Mouse (Mus musculus): ENCODE results near the gene Eva1c. TPM values are rescaled to one million over a fixed set of nuclear protein-coding genes. Genes with fewer than 3 reads are reported as not detected.

Eva1c gene
- total and polyA plus RNA-seq, 3 experiments, result 0.16 TPM; not detected in 2

DNA sequence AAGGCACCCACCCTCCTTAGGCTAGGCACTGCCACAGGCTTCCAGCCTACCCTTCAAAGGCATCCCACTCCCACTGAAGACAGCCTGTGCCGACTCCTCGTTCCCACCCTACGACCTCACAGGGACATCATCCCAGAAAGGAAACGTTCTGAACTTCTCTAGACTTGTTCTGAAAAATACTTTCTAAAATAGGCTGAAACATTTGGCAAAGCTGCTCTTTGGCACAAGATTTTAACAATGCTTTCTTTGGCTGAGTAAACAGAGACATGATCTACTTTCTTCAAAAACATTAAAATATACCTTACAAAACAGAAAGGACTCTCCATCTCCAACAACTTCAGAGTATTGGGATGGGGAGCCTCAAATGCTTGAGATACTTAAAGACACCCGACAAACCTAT, 25.3 kb upstream of the Eva1c start:
- TF ChIP-seq GATA1 (IDR thresholded peaks at IDR 0.05; ENCODE audit: borderline replicate concordance, low read length), result no peak
- no peak for TF ChIP-seq POLR2AphosphoS5 (IDR thresholded peaks at IDR 0.05; ENCODE audit: insufficient replicate concordance, low read depth, low read length)
- TF ChIP-seq CTCF (IDR thresholded peaks at IDR 0.05; ENCODE audit: low read depth, low read length), result no peak
- TF ChIP-seq GATA2 (IDR thresholded peaks at IDR 0.05; ENCODE audit: borderline replicate concordance, low read depth, low read length), result no peak
- TF ChIP-seq TAL1 (conservative IDR thresholded peaks at IDR 0.05; ENCODE audit: low read depth, low read length), result no peak
- no peak for DNase-seq (ENCODE audit: low spot score)
- Histone ChIP-seq H3K27me3 (ENCODE audit: insufficient read depth, low read length) (no peaks in the 10 kb centered on the region), H3K4me3 (ENCODE audit: low read depth, low read length) (no peak overlapping the region), H3K4me1 (ENCODE audit: insufficient read depth, low read depth, low read length) (no peaks in the 10 kb centered on the region), H3K36me3 (replicated peaks) (peaks cover 95% of the 10 kb centered on the region), H3K9me3 (replicated peaks) (no peaks in the 10 kb centered on the region)
- no peak for ATAC-seq (ENCODE audit: extremely low read depth, insufficient number of reproducible peaks, low FRiP score, poor library complexity, severe bottlenecking)

DNA sequence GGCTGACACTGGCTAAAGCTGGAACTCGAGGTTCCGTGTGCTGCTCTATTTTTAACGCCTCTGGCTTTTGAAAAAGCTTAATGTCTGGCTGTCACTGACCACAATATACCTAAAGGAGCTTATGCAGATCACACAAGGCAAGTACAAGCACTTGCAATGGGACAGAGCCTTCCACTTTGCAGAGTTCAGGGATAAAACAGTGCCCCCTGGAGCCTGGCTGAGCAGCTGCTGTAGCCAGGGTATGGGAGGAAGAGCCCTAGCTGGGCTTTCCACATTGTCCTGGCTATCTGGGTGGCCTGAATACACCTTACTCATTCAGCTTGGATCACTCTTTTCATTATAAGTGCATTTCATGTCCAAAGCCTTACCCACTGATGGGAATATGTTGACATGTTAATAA, 24.6 kb upstream of the Eva1c start:
- no peak for DNase-seq (ENCODE audit: low spot score)
- peaks cover 91% of the 10 kb centered on the region for H3K36me3 ChIP-seq (replicated peaks)
- TF ChIP-seq GATA2 (IDR thresholded peaks at IDR 0.05; ENCODE audit: borderline replicate concordance, low read depth, low read length), result no peak
- no peak for TF ChIP-seq GATA1 (IDR thresholded peaks at IDR 0.05; ENCODE audit: borderline replicate concordance, low read length)
- TF ChIP-seq TAL1 (conservative IDR thresholded peaks at IDR 0.05; ENCODE audit: low read depth, low read length), result no peak
- TF ChIP-seq CTCF (IDR thresholded peaks at IDR 0.05; ENCODE audit: low read depth, low read length), result 0 out of 2 replicates have a peak, but pooled peaks have one; percentile 7
- no peak for TF ChIP-seq POLR2AphosphoS5 (IDR thresholded peaks at IDR 0.05; ENCODE audit: insufficient replicate concordance, low read depth, low read length)
- H3K9me3 ChIP-seq (replicated peaks), result no peaks in the 10 kb centered on the region
- H3K4me1 ChIP-seq (ENCODE audit: insufficient read depth, low read depth, low read length), result no peaks in the 10 kb centered on the region
- no peak for ATAC-seq (ENCODE audit: extremely low read depth, insufficient number of reproducible peaks, low FRiP score, poor library complexity, severe bottlenecking)
- H3K27me3 ChIP-seq (ENCODE audit: insufficient read depth, low read length), result no peaks in the 10 kb centered on the region
- no peak overlapping the region for H3K4me3 ChIP-seq (ENCODE audit: low read depth, low read length)

DNA sequence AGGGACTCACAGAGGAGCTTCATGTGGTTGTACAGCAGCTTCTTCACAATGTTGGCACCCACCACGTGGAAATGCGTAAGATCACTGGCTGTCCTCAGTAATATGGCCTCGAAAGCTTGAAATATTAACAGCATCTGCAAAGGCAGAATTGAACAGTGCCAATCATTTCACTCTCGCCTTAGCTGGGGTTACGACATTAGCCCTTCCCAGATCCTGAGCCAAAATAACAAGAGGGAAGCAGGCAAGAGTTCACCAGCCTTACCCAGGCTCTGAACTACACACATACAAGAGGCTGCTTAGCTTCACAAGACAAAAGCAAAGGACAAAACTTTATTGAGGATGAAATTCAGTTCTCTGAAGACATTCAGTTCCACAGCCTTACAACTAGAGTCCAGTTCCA, 22.1 kb upstream of the Eva1c start:
- H3K27me3 ChIP-seq (ENCODE audit: insufficient read depth, low read length), result no peaks in the 10 kb centered on the region
- TF ChIP-seq GATA1 (IDR thresholded peaks at IDR 0.05; ENCODE audit: borderline replicate concordance, low read length) (no peak), CTCF (IDR thresholded peaks at IDR 0.05; ENCODE audit: low read depth, low read length) (no peak), TAL1 (conservative IDR thresholded peaks at IDR 0.05; ENCODE audit: low read depth, low read length) (no peak), GATA2 (IDR thresholded peaks at IDR 0.05; ENCODE audit: borderline replicate concordance, low read depth, low read length) (no peak)
- H3K4me3 ChIP-seq (ENCODE audit: low read depth, low read length), result no peak overlapping the region
- H3K36me3 ChIP-seq (replicated peaks), result peaks cover 87% of the 10 kb centered on the region
- peaks cover 14% of the 10 kb centered on the region for H3K4me1 ChIP-seq (ENCODE audit: insufficient read depth, low read depth, low read length)
- no peaks in the 10 kb centered on the region for H3K9me3 ChIP-seq (replicated peaks)
- DNase-seq (ENCODE audit: low spot score), result no peak
- no peak for ATAC-seq (ENCODE audit: extremely low read depth, insufficient number of reproducible peaks, low FRiP score, poor library complexity, severe bottlenecking)

DNA sequence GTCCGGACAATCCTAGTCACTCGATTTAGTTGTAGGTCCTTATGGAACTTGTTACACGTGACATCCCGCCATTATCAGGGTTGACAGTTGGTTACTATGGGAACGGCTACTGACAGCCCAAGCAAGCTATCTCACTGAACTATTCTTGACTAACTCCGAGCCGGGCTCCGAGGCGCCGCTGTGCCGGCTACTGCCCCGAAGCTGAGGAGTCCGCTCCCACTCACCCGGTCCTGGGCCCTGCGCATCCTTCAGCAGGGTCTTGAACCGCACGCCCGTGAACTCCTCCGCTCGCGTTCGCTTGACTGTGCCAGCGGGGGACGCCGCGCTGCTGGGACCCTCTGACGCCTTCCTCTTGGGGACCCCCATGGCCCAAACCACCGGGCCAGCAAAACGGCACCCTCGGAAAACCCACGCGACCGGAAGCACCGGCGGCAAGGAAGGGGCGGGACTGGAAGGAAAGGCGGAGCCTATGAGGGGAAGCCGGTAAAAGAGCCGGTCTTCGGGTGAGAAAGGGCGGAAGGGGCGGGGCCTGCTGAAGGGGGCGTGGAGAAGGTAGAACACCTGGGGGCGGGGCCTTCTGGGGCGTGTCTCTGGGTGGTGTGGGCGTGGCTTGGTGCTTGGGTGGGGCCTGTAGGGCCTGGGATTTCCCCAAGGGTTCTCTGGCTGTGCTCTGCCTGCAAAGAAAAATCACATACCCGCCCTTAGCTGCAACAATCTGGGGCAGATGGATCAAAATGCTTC, 16.4 kb upstream of the Eva1c start, which contains the start of gene Urb1:
TSS of gene Urb1 (minus strand) at position 439 of the 741 bp plus-strand sequence.
- H3K4me3 ChIP-seq (ENCODE audit: low read depth, low read length), result peak within 1 kb of the TSS; percentile 91
- H3K27me3 ChIP-seq (ENCODE audit: insufficient read depth, low read length), result peaks cover 22% of the 10 kb centered on the region
- ATAC-seq (ENCODE audit: extremely low read depth, insufficient number of reproducible peaks, low FRiP score, poor library complexity, severe bottlenecking) (peak; percentile 98), DNase-seq (ENCODE audit: low spot score) (peak; percentile 94)
- H3K36me3 ChIP-seq (replicated peaks), result peaks cover 34% of the 10 kb centered on the region
- H3K4me1 ChIP-seq (ENCODE audit: insufficient read depth, low read depth, low read length), result peaks cover 27% of the 10 kb centered on the region
- no peaks in the 10 kb centered on the region for H3K9me3 ChIP-seq (replicated peaks)
- no peak for TF ChIP-seq GATA1 (IDR thresholded peaks at IDR 0.05; ENCODE audit: borderline replicate concordance, low read length)
- TF ChIP-seq GATA2 (IDR thresholded peaks at IDR 0.05; ENCODE audit: borderline replicate concordance, low read depth, low read length), result no peak
- TF ChIP-seq TAL1 (conservative IDR thresholded peaks at IDR 0.05; ENCODE audit: low read depth, low read length), result no peak
- TF ChIP-seq POLR2AphosphoS5 (IDR thresholded peaks at IDR 0.05; ENCODE audit: insufficient replicate concordance, low read depth, low read length), result no peak
- TF ChIP-seq CTCF (IDR thresholded peaks at IDR 0.05; ENCODE audit: low read depth, low read length), result no peak

DNA sequence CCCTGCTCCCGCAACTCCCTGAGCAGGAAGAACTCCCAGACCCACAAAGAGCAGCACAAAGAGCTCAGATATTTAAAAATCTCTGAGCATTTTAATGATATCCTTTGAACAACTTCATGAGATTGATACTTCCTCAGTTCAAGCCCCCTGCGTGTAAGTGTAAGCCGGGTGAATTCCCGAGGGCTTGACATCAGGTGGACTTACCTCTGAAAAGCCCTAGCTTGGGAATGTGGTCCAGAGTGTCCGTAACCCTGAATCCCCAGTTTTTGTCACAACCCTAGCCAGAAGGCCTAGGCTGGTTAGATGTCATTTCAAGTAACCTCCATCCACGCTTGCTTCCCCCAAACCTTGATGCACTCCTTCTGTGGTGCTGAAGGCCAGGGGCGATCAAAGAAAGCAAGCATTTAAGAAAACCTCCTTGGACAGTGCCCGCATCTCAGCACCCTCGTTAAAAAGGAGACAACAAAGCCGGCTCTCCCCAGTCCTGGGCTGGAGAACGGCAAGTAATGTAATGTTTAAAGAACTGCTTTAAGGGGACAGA, 15.7 kb upstream of the Eva1c start:
- Histone ChIP-seq H3K9me3 (replicated peaks) (no peaks in the 10 kb centered on the region), H3K36me3 (replicated peaks) (peaks cover 27% of the 10 kb centered on the region), H3K4me3 (ENCODE audit: low read depth, low read length) (peak overlapping the region; percentile 91; the same call in 1 of the 2 replicates), H3K27me3 (ENCODE audit: insufficient read depth, low read length) (peaks cover 28% of the 10 kb centered on the region), H3K4me1 (ENCODE audit: insufficient read depth, low read depth, low read length) (peaks cover 27% of the 10 kb centered on the region)
- DNase-seq (ENCODE audit: low spot score), result no peak
- ATAC-seq (ENCODE audit: extremely low read depth, insufficient number of reproducible peaks, low FRiP score, poor library complexity, severe bottlenecking), result no peak
- TF ChIP-seq POLR2AphosphoS5 (IDR thresholded peaks at IDR 0.05; ENCODE audit: insufficient replicate concordance, low read depth, low read length) (no peak), GATA1 (IDR thresholded peaks at IDR 0.05; ENCODE audit: borderline replicate concordance, low read length) (no peak), GATA2 (IDR thresholded peaks at IDR 0.05; ENCODE audit: borderline replicate concordance, low read depth, low read length) (no peak), CTCF (IDR thresholded peaks at IDR 0.05; ENCODE audit: low read depth, low read length) (no peak), TAL1 (conservative IDR thresholded peaks at IDR 0.05; ENCODE audit: low read depth, low read length) (no peak)

DNA sequence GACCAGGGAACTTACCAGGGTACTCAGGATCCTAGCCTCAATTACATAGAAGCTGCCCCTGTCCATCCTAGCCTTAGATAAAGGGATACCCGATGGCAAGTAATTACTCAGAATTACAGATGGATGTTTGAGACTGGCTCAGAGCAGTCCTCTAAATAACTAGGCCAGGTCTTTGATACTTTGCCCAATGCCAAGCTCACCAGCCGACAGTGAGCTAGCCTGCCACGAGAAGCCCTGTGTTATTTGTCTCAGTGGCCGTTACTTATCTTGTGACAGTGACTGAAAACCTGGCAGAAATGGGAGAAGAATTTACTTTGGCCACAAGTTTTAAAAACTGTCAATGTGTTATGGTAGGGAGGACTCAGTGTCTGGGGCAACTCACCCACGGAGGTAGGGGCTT, 14.4 kb upstream of the Eva1c start:
- no peak for TF ChIP-seq POLR2AphosphoS5 (IDR thresholded peaks at IDR 0.05; ENCODE audit: insufficient replicate concordance, low read depth, low read length)
- no peak for TF ChIP-seq CTCF (IDR thresholded peaks at IDR 0.05; ENCODE audit: low read depth, low read length)
- TF ChIP-seq TAL1 (conservative IDR thresholded peaks at IDR 0.05; ENCODE audit: low read depth, low read length), result no peak
- no peak for TF ChIP-seq GATA2 (IDR thresholded peaks at IDR 0.05; ENCODE audit: borderline replicate concordance, low read depth, low read length)
- TF ChIP-seq GATA1 (IDR thresholded peaks at IDR 0.05; ENCODE audit: borderline replicate concordance, low read length), result no peak
- no peak for ATAC-seq (ENCODE audit: extremely low read depth, insufficient number of reproducible peaks, low FRiP score, poor library complexity, severe bottlenecking)
- Histone ChIP-seq H3K4me1 (ENCODE audit: insufficient read depth, low read depth, low read length) (peaks cover 32% of the 10 kb centered on the region), H3K27me3 (ENCODE audit: insufficient read depth, low read length) (peaks cover 28% of the 10 kb centered on the region), H3K36me3 (replicated peaks) (peaks cover 20% of the 10 kb centered on the region), H3K4me3 (ENCODE audit: low read depth, low read length) (no peak overlapping the region), H3K9me3 (replicated peaks) (no peaks in the 10 kb centered on the region)
- DNase-seq (ENCODE audit: low spot score), result no peak
